Mouse (Mus musculus): ENCODE data around the gene Klf16.

DNA sequence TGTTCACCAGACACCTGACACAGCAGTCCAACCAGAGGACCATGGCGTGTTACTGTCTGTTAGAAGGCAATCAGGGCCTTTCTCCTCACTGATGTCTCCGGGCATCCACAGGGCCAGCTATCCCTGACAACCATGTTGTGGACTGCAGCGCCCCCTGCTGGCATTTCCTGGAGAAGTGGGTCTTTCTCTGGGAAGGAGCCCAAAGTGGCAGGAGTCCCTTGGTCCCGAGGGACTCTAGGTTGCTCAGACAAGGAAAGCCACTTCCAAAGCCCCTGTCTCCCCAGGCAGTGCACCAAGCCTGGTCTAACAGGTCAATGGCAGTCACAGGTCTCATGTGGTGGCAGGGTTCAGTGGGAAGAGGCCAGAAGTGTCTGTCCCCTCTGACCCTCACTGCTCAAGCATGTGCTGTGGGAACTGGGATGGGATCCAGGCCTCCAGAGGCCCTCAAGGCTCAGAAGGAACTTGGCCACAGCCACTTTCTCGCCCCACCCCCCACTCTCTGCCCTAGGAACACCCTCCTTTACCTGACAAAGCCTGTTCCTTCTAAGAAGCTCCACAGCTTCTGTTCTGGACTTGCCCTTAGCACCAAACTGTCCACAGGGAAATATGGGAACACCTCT lies 19.7 kb downstream of the Klf16 start:
- TF ChIP-seq GATA1 (IDR thresholded peaks at IDR 0.05; ENCODE audit: borderline replicate concordance, low read length) (no peak), FLI1 (IDR thresholded peaks at IDR 0.05; ENCODE audit: low read length) (no peak)

Data from megakaryocyte, embryonic 14.5 days (primary cell).